Mouse (Mus musculus) brain, embryonic 14.5 days (tissue): ENCODE measurements around the gene Necab3.

Experiments used
- CTCF ChIP-seq: fragments of 200-500 bp; IDR thresholded peaks from 2 replicates; pipeline ENCODE4 v1.5.1; 2012; ENCODE audit warnings: inconsistent platforms, mild to moderate bottlenecking, moderate library complexity, borderline replicate concordance; ENCODE audit not compliant: insufficient read depth, insufficient read length; ENCODE audit errors: extremely low read depth
- POLR2A ChIP-seq: fragments of 200-500 bp; IDR thresholded peaks from 2 replicates; pipeline ENCODE4 v1.6.1; 2012; ENCODE audit warnings: mild to moderate bottlenecking, inconsistent platforms, borderline replicate concordance; ENCODE audit not compliant: poor library complexity, insufficient read depth, insufficient read length, severe bottlenecking; ENCODE audit errors: extremely low read depth

GRCm38 (mm10) chr2:154541630-154542029 lies 17.1 kb downstream of the Necab3 start:
- TF ChIP-seq CTCF (no peak), POLR2A (no peak)
